In the genomic region with DNA sequence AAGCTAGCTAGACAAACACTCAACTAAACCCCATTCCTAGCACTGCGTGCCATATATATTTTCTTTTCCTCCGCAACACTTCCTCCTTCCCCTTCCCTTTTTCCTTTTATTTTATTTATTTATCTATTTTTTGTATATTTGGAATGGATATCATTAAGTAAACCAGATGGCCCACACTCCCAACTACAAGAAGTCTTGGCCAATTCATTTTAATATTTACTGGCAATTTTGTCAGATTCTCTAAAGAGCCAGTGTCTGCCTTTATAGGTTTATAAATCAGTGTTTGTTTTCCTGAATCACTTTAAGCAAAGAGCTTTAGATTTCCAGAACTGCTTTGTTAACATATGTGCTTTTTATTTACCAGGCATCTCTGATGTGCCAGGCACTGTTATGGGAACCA, we compare ENCODE assay signal across 10 mouse cellular contexts.
"Had no signal": no experiment of that assay in that cellular context is flagged by ENCODE, and none has a peak within 500 bp of the region (broad histone marks: within the 10 kb centered on the region; RNA-seq: fewer than 3 reads in every experiment).

No protein-coding gene starts in this region.

- H3K4me1 ChIP-seq: limb, embryonic 13.5 days; midbrain, embryonic 15.5 days; neural tube, embryonic 12.5 days had no signal

- DNase-seq: kidney, adult 11 months; left cerebral cortex, postnatal 4 days; lung, adult 18-20 months; lung, postnatal 14 days; thymus, adult 2 months; thymus, postnatal 25 days had no signal

- H3K9me3 ChIP-seq: midbrain, embryonic 15.5 days; neural tube, embryonic 12.5 days had no signal

- H3K4me3 ChIP-seq: limb, embryonic 13.5 days; midbrain, embryonic 15.5 days; neural tube, embryonic 12.5 days had no signal

- H3K36me3 ChIP-seq: limb, embryonic 13.5 days; midbrain, embryonic 15.5 days; neural tube, embryonic 12.5 days had no signal

- H3K9ac ChIP-seq: limb, embryonic 13.5 days; liver, embryonic 14.5 days; midbrain, embryonic 15.5 days; neural tube, embryonic 12.5 days had no signal

- H3K4me2 ChIP-seq: limb, embryonic 13.5 days; midbrain, embryonic 15.5 days; neural tube, embryonic 12.5 days had no signal

- H3K27me3 ChIP-seq: limb, embryonic 13.5 days; midbrain, embryonic 15.5 days; neural tube, embryonic 12.5 days had no signal

- H3K27ac ChIP-seq: limb, embryonic 13.5 days; liver, embryonic 14.5 days; midbrain, embryonic 15.5 days; neural tube, embryonic 12.5 days had no signal

- ATAC-seq: midbrain, embryonic 15.5 days had no signal
